Mouse (Mus musculus) urinary bladder, adult 18-20 months (tissue): ENCODE measurements at regions not wholly inside any gene's neighbourhood (a gene's known extent, or its start where the extent isn't known, plus 50 kb on each side); places are given as distances from the start of the nearest gene placed in this dataset.

Experiments
- DNase-seq, 2 experiments: peaks; one replicate each; pipeline ENCODE4 v3.0.0; 2022; ENCODE audit warnings: low spot score in 2 of 2, mixed read lengths in 2 of 2

GRCm38 (mm10) chr15:87476862-87477490 is 67.1 kb upstream of the Fam19a5 start:
- no peak for DNase-seq

- DNase-seq, result no peak
These were observed 63.3 kb upstream of the Fam19a5 start for GRCm38 (mm10) chr15:87480758-87481157.
